Mouse (Mus musculus): ENCODE data around the gene Cep128.
A peak's percentile ranks its signal among the peaks of the same experiment; 100 is the strongest.

Gene Cep128

DNA sequence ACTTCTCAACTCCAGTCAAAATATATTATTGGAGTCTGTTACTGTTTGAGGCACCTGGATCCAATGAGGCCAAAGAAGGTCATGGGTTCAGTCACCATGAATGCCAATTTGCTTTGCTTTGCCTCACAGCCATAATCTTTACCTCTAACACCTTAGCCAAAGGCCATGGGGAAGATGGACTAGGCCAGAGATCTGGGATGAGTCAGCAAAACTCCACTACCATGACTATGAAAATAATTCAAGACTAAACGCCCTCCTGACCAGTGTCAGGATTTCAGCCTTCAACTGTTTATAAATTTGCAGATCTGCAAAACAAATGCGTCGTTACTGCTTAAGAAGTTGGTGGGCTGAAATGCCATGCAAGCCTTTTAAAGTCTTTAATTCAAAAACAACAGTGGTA is 76.5 kb downstream of the Cep128 start:
- DNase-seq (ENCODE audit: low read depth, low spot score), result no peak

GRCm38 (mm10) chr12:91305769-91306168 is 78.4 kb downstream of the Cep128 start:
- DNase-seq (ENCODE audit: low read depth, low spot score), result no peak

GRCm38 (mm10) chr12:91305038-91305437 is 79.2 kb downstream of the Cep128 start:
- DNase-seq (ENCODE audit: low read depth, low spot score), result no peak

- no peak for DNase-seq (ENCODE audit: low read depth, low spot score)
Observed at GRCm38 (mm10) chr12:91298700-91299099, 85.5 kb downstream of the Cep128 start.

- DNase-seq (ENCODE audit: low read depth, low spot score), result no peak
Observed at GRCm38 (mm10) chr12:91295870-91296269, 88.3 kb downstream of the Cep128 start.

DNA sequence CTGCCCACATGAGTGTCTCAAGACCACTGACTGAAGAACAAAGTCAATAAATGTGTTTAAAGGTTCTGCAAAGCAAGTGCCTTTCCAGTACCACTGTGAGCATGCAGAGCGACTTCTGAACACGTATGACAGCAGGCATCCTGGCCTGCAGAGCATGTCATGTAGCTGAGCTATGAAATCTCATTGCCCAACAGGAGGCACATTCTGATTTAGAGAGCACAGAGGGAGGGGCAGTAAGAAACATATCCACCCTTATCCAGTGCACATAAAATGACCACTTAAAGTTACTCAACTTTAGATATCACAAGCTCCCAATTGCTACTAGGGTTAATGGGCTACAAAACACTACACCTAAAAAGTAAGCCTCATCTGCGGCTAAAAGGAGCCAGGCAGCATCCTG is 88.8 kb downstream of the Cep128 start:
- DNase-seq (ENCODE audit: low read depth, low spot score), result no peak

DNA sequence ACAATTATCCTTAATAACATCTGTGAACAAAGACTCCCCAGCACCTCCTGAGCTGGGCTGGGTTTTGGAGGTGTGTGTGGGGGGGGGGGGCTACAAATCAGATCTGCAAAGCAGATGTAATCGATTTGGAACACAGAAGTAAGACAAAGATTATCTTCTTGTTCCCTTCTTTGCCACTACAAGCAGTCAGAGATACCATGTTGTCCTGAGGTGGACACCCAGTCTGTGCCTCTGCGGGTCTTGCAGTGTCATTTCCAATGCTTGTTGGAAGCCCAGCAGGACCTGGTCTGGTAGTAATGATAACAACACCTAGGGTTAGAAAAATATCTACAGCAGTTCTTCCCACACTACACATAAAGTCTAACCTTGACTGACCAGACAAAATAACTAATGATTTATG is 110.3 kb downstream of the Cep128 start:
- no peak for DNase-seq (ENCODE audit: low read depth, low spot score)

DNA sequence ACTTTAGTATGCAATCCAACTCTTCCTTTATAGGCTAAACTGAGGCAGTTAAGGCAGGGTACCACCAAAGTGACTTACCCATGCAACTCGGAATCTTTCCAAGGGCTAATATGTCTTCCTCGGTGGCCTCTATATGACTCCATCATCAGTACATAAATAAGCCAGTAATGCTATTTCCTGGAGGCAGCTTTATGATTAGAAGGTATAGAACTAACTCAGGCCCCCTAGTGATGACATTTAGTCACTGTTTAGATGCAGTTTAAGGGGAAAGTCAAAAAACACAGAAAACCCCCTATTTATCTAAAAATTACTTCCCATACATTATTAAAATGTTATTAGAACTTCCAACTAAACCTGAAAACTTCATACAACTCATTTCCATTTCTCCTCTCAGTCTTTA is 114.6 kb downstream of the Cep128 start:
- no peak for DNase-seq (ENCODE audit: low read depth, low spot score)

- no peak for DNase-seq (ENCODE audit: low read depth, low spot score)
Observed at GRCm38 (mm10) chr12:91268974-91269373, 115.2 kb downstream of the Cep128 start.

- DNase-seq (ENCODE audit: low read depth, low spot score), result no peak
Observed at GRCm38 (mm10) chr12:91266014-91266413, 118.2 kb downstream of the Cep128 start.

DNA sequence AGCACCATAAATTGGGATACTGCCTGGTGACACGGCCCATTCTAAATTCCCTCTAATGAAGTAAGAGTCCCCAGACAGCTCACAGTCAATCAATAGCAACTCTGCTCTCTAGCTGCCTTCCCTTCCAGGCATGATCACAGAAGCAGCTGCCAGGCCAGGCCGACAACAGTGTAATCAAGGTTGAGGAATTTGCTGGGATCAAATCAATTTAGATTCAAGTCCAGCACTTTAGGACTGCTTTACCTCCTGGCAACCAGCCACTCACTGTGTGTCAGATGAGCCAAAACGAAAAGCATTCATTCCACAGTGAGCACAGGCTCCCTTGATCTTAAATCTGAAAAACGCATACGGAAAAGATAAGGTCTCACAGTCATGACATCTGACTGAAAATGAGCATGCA is 118.7 kb downstream of the Cep128 start:
- DNase-seq (ENCODE audit: low read depth, low spot score), result peak; percentile 17

- DNase-seq (ENCODE audit: low read depth, low spot score), result no peak
Observed at GRCm38 (mm10) chr12:91264828-91265355, 119.3 kb downstream of the Cep128 start.

- no peak for DNase-seq (ENCODE audit: low read depth, low spot score)
Observed at GRCm38 (mm10) chr12:91263705-91264104, 120.5 kb downstream of the Cep128 start.

DNA sequence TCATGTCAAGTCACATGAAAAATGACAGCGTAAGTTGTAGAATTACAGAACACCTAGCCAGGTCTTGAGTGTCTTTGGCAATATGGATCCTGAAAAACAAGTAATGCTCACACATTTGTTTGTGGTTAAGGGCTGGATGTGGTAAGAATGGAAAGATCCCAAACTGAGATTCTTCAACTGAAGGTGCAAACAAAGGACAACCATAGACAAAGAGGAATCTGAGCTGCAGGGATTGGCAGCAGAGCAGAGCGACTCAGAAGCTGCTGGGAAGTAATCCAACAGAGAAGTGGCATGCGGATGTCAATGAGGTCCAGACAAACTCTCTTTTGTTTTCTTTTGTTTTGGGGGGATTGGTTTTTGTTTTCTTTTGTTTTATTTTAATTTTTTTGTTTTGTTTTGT is 121.4 kb downstream of the Cep128 start:
- no peak for DNase-seq (ENCODE audit: low read depth, low spot score)

GRCm38 (mm10) chr12:91256334-91256733 is 127.9 kb downstream of the Cep128 start:
- DNase-seq (ENCODE audit: low read depth, low spot score), result no peak

- no peak for DNase-seq (ENCODE audit: low read depth, low spot score)
Observed at GRCm38 (mm10) chr12:91254831-91255230, 129.4 kb downstream of the Cep128 start.

DNA sequence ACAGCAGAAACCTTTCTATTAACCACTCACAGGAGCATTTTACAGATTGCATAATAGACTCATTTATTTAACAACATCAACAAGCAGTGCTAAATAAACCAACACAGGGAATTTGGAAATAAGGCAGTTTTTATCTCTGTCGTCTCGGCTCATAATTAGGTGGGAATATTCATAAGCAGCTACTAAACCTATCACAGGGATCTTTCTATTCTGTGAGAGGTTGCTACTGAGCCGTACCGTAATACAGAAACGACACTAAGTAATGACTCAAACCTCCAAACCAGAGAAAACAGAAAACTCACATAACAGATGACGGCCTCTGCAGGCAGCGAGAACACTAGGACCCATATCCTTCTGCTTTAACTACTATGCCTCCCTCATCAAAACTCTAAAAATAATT is 163.6 kb downstream of the Cep128 start:
- no peak for DNase-seq (ENCODE audit: low read depth, low spot score)

GRCm38 (mm10) chr12:91205550-91205949 is 178.7 kb downstream of the Cep128 start:
- DNase-seq (ENCODE audit: low read depth, low spot score), result no peak

DNA sequence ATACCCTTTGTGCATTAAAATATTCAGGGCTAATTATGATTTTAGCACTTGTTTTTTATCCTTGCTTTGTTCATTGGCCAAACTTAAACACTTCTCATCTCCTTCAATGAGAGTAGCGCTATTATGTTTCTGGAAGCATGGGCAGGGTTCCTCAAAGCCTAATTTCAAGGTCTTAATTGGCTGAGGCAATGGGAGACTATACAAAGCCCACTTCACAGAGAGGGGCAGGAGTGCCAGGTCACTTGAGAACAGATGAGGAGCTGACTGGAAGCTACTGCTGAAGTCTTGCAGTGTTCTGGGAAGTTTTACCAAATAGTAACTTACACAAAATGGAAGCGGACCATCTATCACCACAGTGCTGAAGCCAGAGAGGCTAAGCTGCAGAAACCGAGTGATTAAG is 179.9 kb downstream of the Cep128 start:
- no peak for DNase-seq (ENCODE audit: low read depth, low spot score)

GRCm38 (mm10) chr12:91202496-91202895 is 181.7 kb downstream of the Cep128 start:
- DNase-seq (ENCODE audit: low read depth, low spot score), result no peak

DNA sequence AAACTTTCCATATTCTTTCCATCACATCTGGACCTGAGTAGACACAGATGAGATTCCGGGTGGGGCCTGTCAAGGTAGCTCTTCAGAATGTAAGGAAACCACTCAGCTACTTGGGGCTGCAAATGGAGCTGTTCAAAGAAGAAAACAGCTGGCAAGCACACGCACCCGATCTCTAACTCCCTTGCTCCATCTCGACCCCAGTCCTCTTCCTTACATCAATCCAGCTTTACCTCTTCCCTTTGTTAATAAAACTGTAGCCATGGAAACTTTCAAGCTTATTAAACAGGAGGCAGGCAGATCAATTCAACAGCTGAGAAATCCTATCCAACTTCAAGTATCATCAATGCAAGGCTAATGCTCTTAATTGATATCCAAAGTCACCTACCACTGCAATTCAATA is 195.1 kb downstream of the Cep128 start:
- DNase-seq (ENCODE audit: low read depth, low spot score), result peak; percentile 13

DNA sequence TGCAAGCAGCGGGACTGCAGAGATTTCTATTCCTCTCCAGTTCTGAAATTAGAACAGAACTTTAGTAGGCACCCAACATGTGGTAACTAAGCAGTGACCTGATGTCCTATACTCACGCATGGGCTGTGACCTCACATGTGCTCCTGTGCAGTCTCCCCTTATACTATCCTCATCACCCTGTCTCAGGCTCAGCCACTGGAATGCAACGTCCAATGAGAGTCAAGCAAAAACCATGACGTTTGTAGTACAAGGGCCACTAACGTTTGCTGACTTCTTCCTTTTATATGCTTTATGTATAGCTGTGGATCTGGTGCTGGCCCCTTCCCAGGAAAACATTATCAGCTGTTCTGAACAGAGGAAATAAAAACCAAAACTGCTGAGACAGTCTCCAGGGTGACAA is 198.6 kb downstream of the Cep128 start:
- no peak for DNase-seq (ENCODE audit: low read depth, low spot score)

DNA sequence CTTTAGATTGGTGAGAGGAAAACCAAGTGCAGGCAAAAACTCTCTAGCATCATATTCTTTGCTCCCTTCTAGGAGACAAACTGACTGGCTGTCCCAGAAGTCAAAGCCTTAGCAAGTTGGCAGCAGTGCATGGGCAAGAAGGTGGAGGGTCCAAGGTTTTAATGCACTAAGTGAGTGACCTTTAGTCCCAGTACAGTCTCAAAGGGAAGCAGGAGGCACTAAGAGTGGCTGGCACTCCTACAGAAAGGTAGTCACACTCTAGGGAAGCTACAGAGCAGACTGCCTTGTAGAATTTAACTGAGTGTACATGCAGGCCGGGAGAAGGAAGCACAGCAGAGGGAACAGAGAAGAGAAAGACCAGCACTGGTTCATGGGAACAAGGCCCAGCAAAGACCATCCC is 199.6 kb downstream of the Cep128 start:
- DNase-seq (ENCODE audit: low read depth, low spot score), result no peak

GRCm38 (mm10) chr12:91183928-91184327 is 200.3 kb downstream of the Cep128 start:
- DNase-seq (ENCODE audit: low read depth, low spot score), result no peak

All from mesoderm, embryonic 11.5 days (tissue).